Mouse (Mus musculus): ENCODE measurements at regions not wholly inside any gene's neighbourhood (a gene's known extent, or its start where the extent isn't known, plus 50 kb on each side); places are given as distances from the start of the nearest gene placed in this dataset.
A peak's percentile ranks its signal among the peaks of the same experiment; 100 is the strongest.

- Histone ChIP-seq H3K27me3 (ENCODE audit: control insufficient read depth, insufficient read depth, low read length) (no peaks in the 10 kb centered on the region), H3K4me3 (ENCODE audit: low read depth, low read length) (no peak overlapping the region)
Measured at GRCm38 (mm10) chr4:75884371-75884770, 606.3 kb upstream of the Dmac1 start.

GRCm38 (mm10) chr4:75869771-75870170, 591.7 kb upstream of the Dmac1 start:
- no peaks in the 10 kb centered on the region for H3K36me3 ChIP-seq (ENCODE audit: control insufficient read depth, insufficient read depth, low read length)

More at GRCm38 (mm10) chr4:75884371-75884770, 606.3 kb upstream of the Dmac1 start:
- Histone ChIP-seq H3K27ac (ENCODE audit: low read depth, low read length) (no peak overlapping the region), H3K36me3 (ENCODE audit: control insufficient read depth, insufficient read depth, low read length) (no peaks in the 10 kb centered on the region), H3K9ac (ENCODE audit: low read depth, low read length) (no peak overlapping the region), H3K9me3 (ENCODE audit: control insufficient read depth, low read length) (no peaks in the 10 kb centered on the region), H3K4me1 (replicated peaks; ENCODE audit: control insufficient read depth, insufficient read depth, low read length) (no peaks in the 10 kb centered on the region), H3K4me2 (replicated peaks; ENCODE audit: low read depth, low read length) (no peak overlapping the region)
- ATAC-seq (ENCODE audit: low FRiP score) = no peak
- WGBS = 96% methylated on average over 4 of the region's 4 CpGs
- no peak for DNase-seq (ENCODE audit: low spot score)

GRCm38 (mm10) chr4:75861076-75861475, 583.0 kb upstream of the Dmac1 start:
- Histone ChIP-seq H3K9me3 (ENCODE audit: control insufficient read depth, low read length) (no peaks in the 10 kb centered on the region), H3K4me2 (replicated peaks; ENCODE audit: low read depth, low read length) (no peak overlapping the region), H3K4me3 (ENCODE audit: low read depth, low read length) (no peak overlapping the region), H3K27ac (ENCODE audit: low read depth, low read length) (no peak overlapping the region), H3K27me3 (ENCODE audit: control insufficient read depth, insufficient read depth, low read length) (no peaks in the 10 kb centered on the region), H3K4me1 (replicated peaks; ENCODE audit: control insufficient read depth, insufficient read depth, low read length) (no peaks in the 10 kb centered on the region), H3K9ac (ENCODE audit: low read depth, low read length) (no peak overlapping the region), H3K36me3 (ENCODE audit: control insufficient read depth, insufficient read depth, low read length) (no peaks in the 10 kb centered on the region)
- WGBS = 84% methylated on average over 2 of the region's 2 CpGs
- no peak for DNase-seq (ENCODE audit: low spot score)
- no peak for ATAC-seq (ENCODE audit: low FRiP score)

More at GRCm38 (mm10) chr4:75869771-75870170, 591.7 kb upstream of the Dmac1 start:
- no peak overlapping the region for H3K4me3 ChIP-seq (ENCODE audit: low read depth, low read length)
- no peaks in the 10 kb centered on the region for H3K27me3 ChIP-seq (ENCODE audit: control insufficient read depth, insufficient read depth, low read length)
- H3K9me3 ChIP-seq (ENCODE audit: control insufficient read depth, low read length) = no peaks in the 10 kb centered on the region
- 76% methylated on average over 1 of the region's 1 CpGs for WGBS
- no peak for DNase-seq (ENCODE audit: low spot score)
- no peak overlapping the region for H3K27ac ChIP-seq (ENCODE audit: low read depth, low read length)
- H3K9ac ChIP-seq (ENCODE audit: low read depth, low read length) = no peak overlapping the region
- H3K4me1 ChIP-seq (replicated peaks; ENCODE audit: control insufficient read depth, insufficient read depth, low read length) = no peaks in the 10 kb centered on the region
- no peak for ATAC-seq (ENCODE audit: low FRiP score)
- H3K4me2 ChIP-seq (replicated peaks; ENCODE audit: low read depth, low read length) = no peak overlapping the region

- H3K4me3 ChIP-seq (ENCODE audit: low read depth, low read length) = no peak overlapping the region
- ATAC-seq (ENCODE audit: low FRiP score) (peak; percentile 63), DNase-seq (ENCODE audit: low spot score) (peak; percentile 37)
- no peak overlapping the region for H3K9ac ChIP-seq (ENCODE audit: low read depth, low read length)
- H3K4me2 ChIP-seq (replicated peaks; ENCODE audit: low read depth, low read length) = no peak overlapping the region
- H3K36me3 ChIP-seq (ENCODE audit: control insufficient read depth, insufficient read depth, low read length) = no peaks in the 10 kb centered on the region
- H3K27ac ChIP-seq (ENCODE audit: low read depth, low read length) = no peak overlapping the region
- 43% methylated on average over 2 of the region's 2 CpGs for WGBS
- no peaks in the 10 kb centered on the region for H3K27me3 ChIP-seq (ENCODE audit: control insufficient read depth, insufficient read depth, low read length)
- no peaks in the 10 kb centered on the region for H3K9me3 ChIP-seq (ENCODE audit: control insufficient read depth, low read length)
- H3K4me1 ChIP-seq (replicated peaks; ENCODE audit: control insufficient read depth, insufficient read depth, low read length) = no peaks in the 10 kb centered on the region
Measured at GRCm38 (mm10) chr4:75857769-75858408, 579.8 kb upstream of the Dmac1 start.

- no peak overlapping the region for H3K4me3 ChIP-seq (ENCODE audit: low read depth, low read length)
- no peaks in the 10 kb centered on the region for H3K9me3 ChIP-seq (ENCODE audit: control insufficient read depth, low read length)
- no peaks in the 10 kb centered on the region for H3K36me3 ChIP-seq (ENCODE audit: control insufficient read depth, insufficient read depth, low read length)
- no peaks in the 10 kb centered on the region for H3K27me3 ChIP-seq (ENCODE audit: control insufficient read depth, insufficient read depth, low read length)
- no peak overlapping the region for H3K27ac ChIP-seq (ENCODE audit: low read depth, low read length)
- ATAC-seq (ENCODE audit: low FRiP score) = peak; percentile 57
- H3K4me2 ChIP-seq (replicated peaks; ENCODE audit: low read depth, low read length) = no peak overlapping the region
- H3K9ac ChIP-seq (ENCODE audit: low read depth, low read length) = no peak overlapping the region
- DNase-seq (ENCODE audit: low spot score) = peak; percentile 23
- WGBS = 16% methylated on average over 6 of the region's 6 CpGs
- H3K4me1 ChIP-seq (replicated peaks; ENCODE audit: control insufficient read depth, insufficient read depth, low read length) = no peaks in the 10 kb centered on the region
Measured at GRCm38 (mm10) chr4:75855688-75856296, 577.7 kb upstream of the Dmac1 start.

- H3K27me3 ChIP-seq (ENCODE audit: control insufficient read depth, insufficient read depth, low read length) = no peaks in the 10 kb centered on the region
- ATAC-seq (ENCODE audit: low FRiP score) (no peak), DNase-seq (ENCODE audit: low spot score) (no peak)
- H3K4me3 ChIP-seq (ENCODE audit: low read depth, low read length) = no peak overlapping the region
- H3K4me2 ChIP-seq (replicated peaks; ENCODE audit: low read depth, low read length) = no peak overlapping the region
- H3K9me3 ChIP-seq (ENCODE audit: control insufficient read depth, low read length) = no peaks in the 10 kb centered on the region
- 65% methylated on average over 2 of the region's 2 CpGs for WGBS
- no peak overlapping the region for H3K9ac ChIP-seq (ENCODE audit: low read depth, low read length)
- no peak overlapping the region for H3K27ac ChIP-seq (ENCODE audit: low read depth, low read length)
- no peaks in the 10 kb centered on the region for H3K36me3 ChIP-seq (ENCODE audit: control insufficient read depth, insufficient read depth, low read length)
- H3K4me1 ChIP-seq (replicated peaks; ENCODE audit: control insufficient read depth, insufficient read depth, low read length) = no peaks in the 10 kb centered on the region
Measured at GRCm38 (mm10) chr4:75850343-75850742, 572.2 kb upstream of the Dmac1 start.

- H3K9me3 ChIP-seq (ENCODE audit: control insufficient read depth, low read length) = no peaks in the 10 kb centered on the region
- H3K36me3 ChIP-seq (ENCODE audit: control insufficient read depth, insufficient read depth, low read length) = no peaks in the 10 kb centered on the region
- DNase-seq (ENCODE audit: low spot score) (no peak), ATAC-seq (ENCODE audit: low FRiP score) (no peak)
- H3K4me3 ChIP-seq (ENCODE audit: low read depth, low read length) = no peak overlapping the region
- H3K27me3 ChIP-seq (ENCODE audit: control insufficient read depth, insufficient read depth, low read length) = no peaks in the 10 kb centered on the region
- H3K4me1 ChIP-seq (replicated peaks; ENCODE audit: control insufficient read depth, insufficient read depth, low read length) = no peaks in the 10 kb centered on the region
- H3K4me2 ChIP-seq (replicated peaks; ENCODE audit: low read depth, low read length) = no peak overlapping the region
- no peak overlapping the region for H3K27ac ChIP-seq (ENCODE audit: low read depth, low read length)
- H3K9ac ChIP-seq (ENCODE audit: low read depth, low read length) = no peak overlapping the region
- WGBS = 91% methylated on average over 6 of the region's 6 CpGs
Measured at GRCm38 (mm10) chr4:75847675-75848385, 569.7 kb upstream of the Dmac1 start.

- Histone ChIP-seq H3K36me3 (ENCODE audit: control insufficient read depth, insufficient read depth, low read length) (no peaks in the 10 kb centered on the region), H3K27ac (ENCODE audit: low read depth, low read length) (no peak overlapping the region), H3K27me3 (ENCODE audit: control insufficient read depth, insufficient read depth, low read length) (no peaks in the 10 kb centered on the region), H3K9me3 (ENCODE audit: control insufficient read depth, low read length) (no peaks in the 10 kb centered on the region), H3K4me2 (replicated peaks; ENCODE audit: low read depth, low read length) (no peak overlapping the region), H3K4me1 (replicated peaks; ENCODE audit: control insufficient read depth, insufficient read depth, low read length) (no peaks in the 10 kb centered on the region), H3K4me3 (ENCODE audit: low read depth, low read length) (no peak overlapping the region), H3K9ac (ENCODE audit: low read depth, low read length) (no peak overlapping the region)
- no peak for ATAC-seq (ENCODE audit: low FRiP score)
- DNase-seq (ENCODE audit: low spot score) = no peak
- WGBS = 87% methylated on average over 3 of the region's 3 CpGs
Measured at GRCm38 (mm10) chr4:75845021-75845420, 566.9 kb upstream of the Dmac1 start.

- WGBS = 69% methylated on average over 4 of the region's 4 CpGs
- no peak for DNase-seq (ENCODE audit: low spot score)
- Histone ChIP-seq H3K4me2 (replicated peaks; ENCODE audit: low read depth, low read length) (no peak overlapping the region), H3K9ac (ENCODE audit: low read depth, low read length) (no peak overlapping the region), H3K36me3 (ENCODE audit: control insufficient read depth, insufficient read depth, low read length) (no peaks in the 10 kb centered on the region), H3K27ac (ENCODE audit: low read depth, low read length) (no peak overlapping the region), H3K27me3 (ENCODE audit: control insufficient read depth, insufficient read depth, low read length) (no peaks in the 10 kb centered on the region), H3K9me3 (ENCODE audit: control insufficient read depth, low read length) (no peaks in the 10 kb centered on the region), H3K4me3 (ENCODE audit: low read depth, low read length) (no peak overlapping the region), H3K4me1 (replicated peaks; ENCODE audit: control insufficient read depth, insufficient read depth, low read length) (no peaks in the 10 kb centered on the region)
- ATAC-seq (ENCODE audit: low FRiP score) = no peak
Measured at GRCm38 (mm10) chr4:75838619-75839018, 560.5 kb upstream of the Dmac1 start.
